Mouse (Mus musculus) megakaryocyte-erythroid progenitor cell, adult 5-6 weeks (primary cell): ENCODE measurements around the gene Zfp398. TPM values are rescaled to one million over a fixed set of nuclear protein-coding genes. Genes with fewer than 3 reads are reported as not detected.

Experiments
- ATAC-seq: replicated peaks from 2 replicates; pipeline ENCODE4 v1.8.0; 2016; ENCODE audit warnings: mild to moderate bottlenecking, inconsistent platforms; ENCODE audit not compliant: severe bottlenecking, poor library complexity, low FRiP score, low TSS enrichment
- total RNA-seq, 2 experiments: library from RNA; stranded (forward) in 1 of 2; stranded (reverse) in 1 of 2; fragments of 200-1000, 215-1000 nt in 1 of 2; fragments of >200 nt in 1 of 2; fragmentation: Nextera tagmentation in 1 of 2; gene quantifications; 2 replicates each; pipeline ENCODE4 v1.2.3; 2014 to 2017

Gene Zfp398
- total RNA-seq, 2 experiments from 2014 or later, result 15.7 to 19.4 TPM

DNA sequence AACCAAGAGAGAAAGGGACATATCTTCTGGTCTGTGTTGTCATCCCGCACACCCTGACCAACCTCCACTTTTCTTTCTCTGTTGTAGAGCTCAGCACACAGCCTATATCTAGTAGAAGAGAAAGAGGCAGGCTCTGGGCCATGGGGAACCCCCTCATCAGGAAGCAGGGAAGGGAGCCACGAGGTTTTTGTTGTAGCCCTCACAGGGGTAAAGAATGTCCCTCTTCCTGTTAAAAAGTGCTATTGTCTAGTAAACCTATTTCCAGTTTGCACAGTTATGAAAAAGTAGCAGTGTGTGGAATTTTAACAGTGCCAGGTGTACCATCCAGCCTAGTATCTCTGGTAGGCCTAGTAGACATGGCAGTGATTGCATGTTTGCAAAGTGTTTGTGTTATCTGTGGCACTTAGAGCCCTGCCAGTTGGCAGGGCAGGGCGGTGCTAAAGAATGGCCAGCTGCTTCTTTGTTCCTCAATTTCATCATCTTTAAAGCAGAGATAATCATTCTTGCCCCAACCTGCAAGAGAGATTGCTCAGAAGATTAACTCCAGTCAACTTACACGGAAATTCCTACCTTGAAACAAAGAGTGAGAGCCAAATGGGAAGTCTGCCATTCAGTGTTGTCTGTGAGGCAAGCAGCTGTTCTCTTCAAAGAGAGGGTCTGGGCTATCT lies 43.7 kb downstream of the Zfp398 start:
- ATAC-seq, result 0 out of 2 replicates have a peak, but pooled peaks have one; percentile 30

DNA sequence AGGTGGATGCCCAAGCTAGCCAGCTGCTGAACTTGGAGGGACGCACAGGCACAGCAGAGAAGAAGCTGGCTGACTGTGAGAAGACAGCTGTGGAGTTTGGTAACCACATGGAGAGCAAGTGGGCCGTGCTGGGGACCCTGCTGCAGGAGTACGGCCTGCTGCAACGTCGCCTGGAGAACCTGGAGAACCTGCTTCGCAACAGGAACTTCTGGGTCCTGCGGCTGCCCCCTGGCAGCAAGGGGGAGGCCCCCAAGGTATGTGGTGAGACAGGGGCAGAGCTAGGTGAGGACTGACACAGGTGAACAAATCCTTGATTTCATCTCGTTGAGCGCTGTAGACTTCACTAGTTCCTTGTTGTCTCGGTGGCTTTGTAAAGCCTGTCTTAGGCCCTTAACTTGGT lies 44.7 kb downstream of the Zfp398 start:
- no peak for ATAC-seq

DNA sequence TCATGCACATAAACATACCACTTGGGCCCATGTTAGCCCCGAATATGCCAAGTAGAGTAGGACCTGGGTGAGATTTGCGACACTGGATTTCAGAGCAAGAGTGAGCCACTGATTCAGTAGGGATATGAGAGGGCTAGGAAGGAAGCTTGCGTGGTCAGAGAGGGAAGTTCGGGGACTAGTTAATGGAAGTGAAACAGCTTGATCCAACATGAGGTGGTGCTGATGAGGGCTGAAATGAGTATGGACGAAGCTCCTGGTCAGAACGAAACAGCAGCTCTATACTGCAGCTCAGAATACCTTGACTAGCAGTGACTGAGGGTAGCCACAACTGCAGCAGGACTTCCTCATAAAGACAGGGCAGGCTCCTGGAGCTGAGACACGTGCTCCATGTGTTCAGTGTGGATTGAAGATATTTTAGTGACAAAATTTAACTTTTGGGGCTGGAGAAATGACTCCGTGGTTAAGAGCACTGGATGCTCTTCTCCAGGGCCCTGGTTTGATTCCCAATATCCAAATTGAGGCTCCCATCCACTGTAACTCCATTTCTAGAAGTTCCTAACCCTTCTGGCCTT lies 53.4 kb downstream of the Zfp398 start:
- ATAC-seq, result no peak

DNA sequence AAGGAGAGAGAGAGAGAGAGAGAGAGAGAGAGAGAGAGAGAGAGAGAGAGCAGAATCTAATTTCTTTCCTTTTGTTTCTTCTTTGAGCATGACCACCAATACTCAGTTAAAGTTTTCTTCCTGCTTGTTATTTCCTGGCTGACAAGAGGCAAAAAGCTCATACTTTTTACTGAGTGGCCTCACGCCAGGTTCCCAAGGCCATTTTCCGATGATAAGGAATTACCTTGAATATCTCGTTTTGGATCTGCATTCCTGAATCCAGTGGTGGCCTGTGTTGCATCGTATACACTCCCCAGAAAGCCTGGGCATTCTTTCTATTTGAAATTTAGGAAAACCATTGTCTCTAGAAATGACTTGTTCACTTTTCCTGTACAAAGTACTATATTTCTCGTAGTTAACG lies 64.0 kb downstream of the Zfp398 start:
- no peak for ATAC-seq

DNA sequence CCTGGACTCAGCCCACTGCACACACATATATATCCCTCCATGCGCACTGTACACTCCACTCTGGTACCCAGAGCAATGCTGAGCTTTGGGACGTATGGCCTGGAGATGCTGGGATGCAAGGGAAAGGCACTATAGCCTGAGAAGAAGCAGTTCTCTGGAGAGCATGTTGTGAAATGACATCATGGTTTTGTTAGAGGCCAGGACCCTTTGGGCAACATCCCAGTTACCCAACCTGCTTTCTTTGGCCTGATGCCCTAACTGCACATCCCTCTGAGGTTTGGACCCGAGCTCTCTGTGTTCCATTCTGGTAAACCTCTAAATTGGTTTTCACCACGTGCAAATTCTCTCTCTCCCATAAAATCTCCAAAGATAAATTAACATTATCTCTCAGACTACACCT lies 68.1 kb downstream of the Zfp398 start:
- no peak for ATAC-seq

DNA sequence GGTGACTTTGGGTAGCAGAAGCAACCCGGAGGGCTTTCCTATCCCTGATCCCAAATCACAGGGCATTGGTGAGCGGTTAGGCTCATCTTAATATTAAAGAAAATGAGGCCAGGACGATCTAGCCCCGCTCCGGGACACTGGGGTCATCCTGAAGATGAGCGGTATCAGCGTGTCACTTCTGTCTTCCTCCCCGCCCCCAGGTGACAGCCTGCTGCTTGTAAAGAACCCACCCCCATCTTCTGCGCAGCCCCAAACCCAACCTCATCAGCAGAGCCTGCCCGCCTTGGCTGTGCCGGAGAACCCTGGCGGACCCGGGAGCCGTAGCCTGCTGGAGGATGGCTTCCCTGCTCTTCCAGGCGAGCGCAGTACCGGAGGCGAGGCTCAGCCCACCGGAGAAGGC lies 68.9 kb downstream of the Zfp398 start:
- no peak for ATAC-seq

DNA sequence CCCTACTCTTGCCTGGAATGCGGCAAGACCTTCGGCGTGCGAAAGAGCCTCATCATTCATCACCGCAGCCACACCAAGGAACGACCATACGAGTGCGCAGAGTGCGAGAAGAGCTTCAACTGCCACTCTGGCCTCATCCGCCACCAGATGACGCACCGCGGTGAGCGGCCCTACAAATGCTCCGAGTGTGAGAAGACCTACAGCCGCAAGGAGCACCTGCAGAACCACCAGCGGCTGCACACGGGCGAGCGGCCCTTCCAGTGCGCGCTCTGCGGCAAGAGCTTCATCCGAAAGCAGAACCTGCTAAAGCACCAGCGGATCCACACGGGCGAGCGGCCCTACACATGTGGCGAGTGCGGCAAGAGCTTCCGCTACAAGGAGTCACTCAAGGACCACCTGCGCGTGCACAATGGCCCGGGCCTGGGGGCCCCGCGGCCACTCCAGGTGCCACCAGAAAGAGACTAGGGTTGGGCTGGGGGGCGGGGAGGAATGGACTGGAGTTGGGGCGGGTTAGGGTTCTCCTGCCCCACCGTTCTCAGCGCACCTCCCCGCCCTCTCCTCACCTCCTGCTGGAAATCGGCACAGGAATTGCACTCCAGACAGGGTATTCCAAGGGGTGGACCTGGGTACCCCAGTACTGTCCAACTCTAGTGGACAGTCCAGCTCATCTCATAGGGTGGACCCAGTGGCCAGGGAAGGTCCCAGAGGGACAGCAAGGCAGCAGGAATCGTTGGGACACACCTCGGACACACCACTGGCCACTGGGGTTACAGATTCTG lies 69.6 kb downstream of the Zfp398 start:
- no peak for ATAC-seq

DNA sequence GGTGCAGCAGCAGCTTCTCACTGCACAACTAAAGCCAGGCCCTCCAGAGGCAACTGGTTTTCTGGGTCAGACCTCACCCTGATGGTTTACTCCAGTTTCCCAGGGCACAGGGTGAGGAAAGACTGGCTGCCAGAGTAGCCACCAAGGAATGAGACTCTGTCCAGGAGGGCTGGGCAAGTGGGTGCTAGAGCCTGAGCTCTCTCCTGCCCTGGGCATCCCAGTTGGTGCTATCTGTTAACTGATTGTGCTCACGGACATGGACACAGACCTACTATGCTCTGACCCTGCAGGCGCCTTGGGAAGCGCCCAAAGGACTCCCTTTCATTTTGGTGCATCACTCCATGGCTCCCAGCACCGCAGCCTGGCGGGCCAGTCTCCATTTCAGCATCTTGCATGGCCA lies 70.9 kb downstream of the Zfp398 start:
- no peak for ATAC-seq

DNA sequence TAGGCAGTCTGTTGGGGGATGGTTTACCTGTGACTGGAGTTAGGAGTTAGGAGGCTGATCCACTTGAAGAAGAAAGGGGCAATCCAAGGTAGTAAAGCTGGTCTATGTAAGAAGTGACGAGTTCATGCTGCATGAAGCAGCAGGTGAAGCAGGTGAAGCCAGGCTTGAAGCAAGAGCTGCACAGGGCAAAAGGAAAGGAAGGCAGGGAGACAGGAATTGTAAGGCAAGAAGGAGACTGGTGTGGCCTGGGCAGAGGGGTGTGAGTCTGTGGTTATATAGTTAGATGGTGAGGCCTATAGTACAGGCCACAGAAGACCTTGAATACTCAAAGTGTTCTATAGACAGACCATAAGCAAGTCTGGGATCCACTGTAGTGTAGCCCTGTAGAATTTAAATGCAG lies 73.5 kb downstream of the Zfp398 start:
- ATAC-seq, result no peak

DNA sequence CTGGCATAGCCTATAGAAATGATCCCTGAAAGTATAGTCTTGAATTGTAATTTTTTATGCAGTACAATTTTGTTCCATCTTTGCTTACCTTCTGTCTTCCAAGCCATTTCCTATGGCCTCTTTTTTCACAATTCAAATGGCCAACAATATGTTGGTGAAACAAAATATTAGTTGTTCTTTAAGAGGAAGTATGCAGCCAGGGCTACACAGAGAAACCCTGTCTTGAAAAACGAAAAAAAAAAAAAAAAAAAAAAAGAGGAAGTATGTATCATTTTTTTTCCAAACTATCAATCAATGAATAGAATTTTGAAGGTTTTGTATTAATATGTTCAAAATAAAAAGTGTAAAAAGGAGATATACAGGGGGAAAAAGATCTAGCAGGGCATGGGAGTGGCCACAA lies 76.2 kb downstream of the Zfp398 start:
- ATAC-seq, result no peak

DNA sequence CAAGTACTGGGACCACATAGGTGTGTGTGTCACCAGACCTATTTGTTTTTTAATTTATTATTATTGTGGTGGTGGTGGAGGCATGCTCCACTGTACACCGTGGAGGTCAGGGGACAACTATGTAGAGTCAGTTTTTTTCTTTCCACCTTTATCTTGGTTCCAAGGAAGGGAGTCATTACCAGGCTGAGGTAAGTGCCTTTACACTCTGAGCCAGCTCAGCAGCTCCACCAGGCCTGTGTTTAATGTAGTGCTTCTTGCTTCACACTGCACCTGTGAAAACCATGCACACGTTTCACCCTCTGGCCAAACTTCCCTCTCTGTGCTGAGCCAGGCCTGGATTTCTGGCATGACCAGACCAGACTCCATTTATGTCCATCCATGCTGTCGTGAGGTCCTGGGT lies 77.5 kb downstream of the Zfp398 start:
- no peak for ATAC-seq

DNA sequence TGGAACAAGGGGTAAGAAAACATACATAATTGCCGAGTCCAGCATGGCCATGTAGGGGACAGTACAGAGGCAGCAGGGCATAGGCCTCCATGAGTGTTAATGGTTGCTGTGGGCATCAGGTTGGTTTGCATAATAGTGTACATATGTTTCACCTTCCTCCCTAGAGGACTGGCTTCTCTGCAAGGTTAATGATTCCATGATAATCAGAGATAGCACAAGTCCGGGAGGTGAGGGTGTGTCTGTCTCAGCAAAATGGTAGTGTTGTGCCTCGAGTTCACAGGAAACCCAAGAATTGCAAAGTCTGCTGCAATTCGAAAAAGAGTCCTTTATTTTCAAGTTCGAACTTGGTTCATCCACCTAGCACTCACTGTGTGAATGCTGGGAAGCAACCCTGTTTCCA lies 81.6 kb downstream of the Zfp398 start:
- ATAC-seq, result no peak

DNA sequence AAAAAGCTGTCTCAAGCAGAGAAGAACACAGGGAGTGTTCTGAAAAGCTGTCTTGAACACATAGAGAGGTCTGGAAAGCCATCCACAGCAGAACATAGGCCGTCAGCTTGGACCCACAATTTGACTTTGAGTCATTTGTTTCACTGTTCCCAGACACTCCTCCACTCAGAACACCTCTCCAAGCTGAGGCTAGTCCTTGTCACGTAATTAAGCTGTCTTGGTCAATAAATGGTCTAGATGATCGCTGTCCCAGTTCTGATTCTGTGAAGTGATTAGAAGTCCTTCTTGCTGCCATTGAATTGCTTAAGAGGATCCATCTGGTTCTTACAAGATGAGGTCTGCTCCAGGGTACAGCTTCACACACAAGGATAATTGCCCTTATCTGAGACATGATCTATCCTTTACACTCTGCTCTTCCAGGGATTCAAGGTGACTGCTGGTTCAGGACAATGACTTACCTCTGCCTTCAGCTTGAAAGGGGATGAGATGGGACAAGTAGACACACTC lies 83.4 kb downstream of the Zfp398 start:
- ATAC-seq, result no peak

DNA sequence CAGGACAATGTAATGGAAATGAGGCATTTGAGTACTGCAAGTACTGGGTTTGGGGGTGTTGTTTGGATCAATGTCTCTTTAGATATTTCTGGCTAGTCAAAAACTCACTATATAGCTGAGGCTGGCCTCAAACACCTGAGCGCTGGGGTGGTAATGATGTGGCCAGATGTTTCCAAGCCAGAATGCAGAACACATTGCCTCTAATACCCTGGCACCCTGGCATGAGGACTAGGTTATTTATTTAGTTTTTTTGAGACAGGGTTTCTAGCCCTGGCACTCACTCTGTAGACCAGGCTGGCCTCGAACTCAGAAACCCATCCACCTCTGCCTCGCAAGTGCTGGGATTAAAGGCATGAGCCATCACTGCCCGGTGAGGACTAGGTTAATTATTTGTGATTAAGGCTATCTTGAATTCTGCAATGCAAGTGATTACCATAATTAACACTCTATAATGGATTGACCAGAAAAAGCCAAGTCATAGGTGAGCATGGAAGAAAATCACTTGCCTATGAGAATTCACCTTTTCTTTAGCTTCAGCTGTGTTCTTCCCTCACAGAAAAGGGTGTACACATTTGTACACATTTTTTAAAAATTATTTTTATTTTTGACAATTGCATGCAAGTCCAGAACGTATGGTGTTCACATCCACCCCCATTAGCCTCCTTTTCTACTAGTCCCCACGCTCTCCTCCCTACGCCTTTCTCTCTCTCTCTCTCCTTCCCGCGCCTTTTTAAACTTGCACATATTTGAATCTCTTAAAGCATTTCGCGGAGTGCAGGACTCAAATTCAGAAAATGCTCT lies 84.4 kb downstream of the Zfp398 start:
- no peak for ATAC-seq

DNA sequence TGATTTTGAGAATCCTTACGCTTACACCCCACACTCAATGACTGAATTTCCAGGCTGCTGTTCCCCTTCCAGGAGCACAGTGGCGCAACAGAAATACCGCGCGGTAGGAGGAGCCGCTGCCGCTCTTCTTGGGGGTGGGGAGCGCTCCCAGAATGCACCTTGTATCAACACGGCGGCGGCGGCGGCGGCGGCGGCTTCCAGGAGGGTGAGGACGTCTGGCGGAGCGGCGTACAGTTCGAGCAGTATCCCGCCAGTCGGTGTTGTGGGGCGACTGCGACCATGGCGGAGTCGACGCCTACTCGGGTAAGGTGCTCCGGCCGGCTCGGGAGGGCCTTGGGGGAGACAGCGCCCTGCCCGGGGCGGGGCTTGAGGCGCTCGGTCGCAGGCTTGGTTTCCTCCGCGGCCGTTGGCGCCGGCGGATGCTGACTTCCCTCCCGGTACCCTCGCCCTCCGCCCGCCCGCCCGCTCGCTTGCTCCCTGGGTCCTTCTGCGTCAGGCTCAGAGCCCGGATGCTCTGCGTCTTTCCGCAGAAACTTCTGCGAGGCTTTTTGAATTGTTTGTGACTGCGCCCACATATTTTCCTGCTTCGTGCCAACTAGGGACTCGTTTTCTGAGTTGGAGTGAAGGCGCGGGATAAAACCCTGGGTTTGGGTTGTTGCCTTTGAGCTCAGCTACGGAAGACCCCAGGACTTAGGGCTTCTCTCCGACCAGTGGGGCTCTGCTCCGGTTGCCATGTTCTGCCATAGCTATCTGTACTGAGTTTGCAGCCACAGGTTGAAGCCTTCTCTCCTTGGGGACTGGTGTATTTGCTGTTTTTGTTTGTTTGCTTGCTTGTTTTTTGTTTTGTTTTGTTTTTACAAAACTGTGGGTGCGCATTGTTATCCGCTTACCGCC lies 85.2 kb downstream of the Zfp398 start, which contains the start of gene Zfp212:
Gene Zfp212, plus strand, starts transcription at position 30 of the 894 bp plus-strand sequence.
- ATAC-seq, result peak; percentile 95
